Mouse (Mus musculus): Measurements from ENCODE around the gene Mecom. TPM values are rescaled to one million over a fixed set of nuclear protein-coding genes. Genes with fewer than 3 reads are reported as not detected.

Gene Mecom
- polyA plus RNA-seq, 1 experiment from 2014 or later: 57.4 TPM

DNA sequence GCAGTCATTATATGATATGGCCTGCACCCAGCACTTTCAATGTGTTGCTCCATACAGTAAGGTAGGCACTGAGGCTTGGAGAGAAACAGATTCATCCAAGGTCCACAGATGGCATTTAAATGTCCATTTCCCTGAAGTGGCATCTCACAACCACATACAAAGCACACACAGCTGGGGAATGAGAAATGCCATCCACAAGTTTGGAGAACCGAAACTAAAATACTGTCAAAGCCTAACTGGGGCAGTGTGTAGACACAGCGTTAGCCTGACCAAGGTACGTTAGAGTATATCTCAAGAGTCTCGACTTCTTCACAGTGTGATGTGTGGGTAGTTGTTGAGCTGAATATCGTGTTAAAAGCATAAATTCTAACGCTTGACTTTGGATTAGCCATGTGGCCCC, 133.6 kb downstream of the Mecom start:
- no peak overlapping the region for H3K9ac ChIP-seq (ENCODE audit: low read length)
- H3K4me1 ChIP-seq (ENCODE audit: control insufficient read depth, insufficient read depth, low read length): peaks cover 5% of the 10 kb centered on the region; the same call in 1 of the 2 replicates
- H3K27ac ChIP-seq (ENCODE audit: low read length): no peak overlapping the region
- WGBS: 89% methylated on average over 6 of the region's 6 CpGs
- H3K4me2 ChIP-seq (ENCODE audit: low read depth, low read length): no peak overlapping the region
- H3K4me3 ChIP-seq (replicated peaks; ENCODE audit: low read length): no peak overlapping the region
- H3K36me3 ChIP-seq (ENCODE audit: control insufficient read depth, insufficient read depth, low read length): no peaks in the 10 kb centered on the region
- H3K27me3 ChIP-seq (ENCODE audit: control insufficient read depth, insufficient read depth, low read length): no peaks in the 10 kb centered on the region
- H3K9me3 ChIP-seq (replicated peaks; ENCODE audit: control insufficient read depth, low read length): no peaks in the 10 kb centered on the region
- ATAC-seq (ENCODE audit: insufficient read depth, low FRiP score): no peak

- ATAC-seq (ENCODE audit: insufficient read depth, low FRiP score): no peak
- H3K36me3 ChIP-seq (ENCODE audit: control insufficient read depth, insufficient read depth, low read length): no peaks in the 10 kb centered on the region
- H3K27me3 ChIP-seq (ENCODE audit: control insufficient read depth, insufficient read depth, low read length): no peaks in the 10 kb centered on the region
- H3K27ac ChIP-seq (ENCODE audit: low read length): no peak overlapping the region
- H3K4me2 ChIP-seq (ENCODE audit: low read depth, low read length): no peak overlapping the region
- no peak overlapping the region for H3K4me3 ChIP-seq (replicated peaks; ENCODE audit: low read length)
- H3K4me1 ChIP-seq (ENCODE audit: control insufficient read depth, insufficient read depth, low read length): no peaks in the 10 kb centered on the region
- no peak overlapping the region for H3K9ac ChIP-seq (ENCODE audit: low read length)
- WGBS: 53% methylated on average over 4 of the region's 4 CpGs
- H3K9me3 ChIP-seq (replicated peaks; ENCODE audit: control insufficient read depth, low read length): no peaks in the 10 kb centered on the region
Measured at GRCm38 (mm10) chr3:30410778-30411177, 137.0 kb downstream of the Mecom start.

- Histone ChIP-seq H3K27me3 (ENCODE audit: control insufficient read depth, insufficient read depth, low read length) (no peaks in the 10 kb centered on the region), H3K4me1 (ENCODE audit: control insufficient read depth, insufficient read depth, low read length) (no peaks in the 10 kb centered on the region), H3K9ac (ENCODE audit: low read length) (no peak overlapping the region), H3K36me3 (ENCODE audit: control insufficient read depth, insufficient read depth, low read length) (no peaks in the 10 kb centered on the region), H3K27ac (ENCODE audit: low read length) (no peak overlapping the region), H3K4me2 (ENCODE audit: low read depth, low read length) (no peak overlapping the region), H3K4me3 (replicated peaks; ENCODE audit: low read length) (no peak overlapping the region), H3K9me3 (replicated peaks; ENCODE audit: control insufficient read depth, low read length) (no peaks in the 10 kb centered on the region)
- 77% methylated on average over 4 of the region's 4 CpGs for WGBS
- no peak for ATAC-seq (ENCODE audit: insufficient read depth, low FRiP score)
Measured at GRCm38 (mm10) chr3:30404821-30405220, 143.0 kb downstream of the Mecom start.

- Histone ChIP-seq H3K27ac (ENCODE audit: low read length) (no peak overlapping the region), H3K9me3 (replicated peaks; ENCODE audit: control insufficient read depth, low read length) (no peaks in the 10 kb centered on the region), H3K9ac (ENCODE audit: low read length) (no peak overlapping the region), H3K4me1 (ENCODE audit: control insufficient read depth, insufficient read depth, low read length) (no peaks in the 10 kb centered on the region), H3K4me3 (replicated peaks; ENCODE audit: low read length) (no peak overlapping the region), H3K4me2 (ENCODE audit: low read depth, low read length) (no peak overlapping the region), H3K36me3 (ENCODE audit: control insufficient read depth, insufficient read depth, low read length) (no peaks in the 10 kb centered on the region), H3K27me3 (ENCODE audit: control insufficient read depth, insufficient read depth, low read length) (no peaks in the 10 kb centered on the region)
- WGBS: 55% methylated on average over 7 of the region's 7 CpGs
- ATAC-seq (ENCODE audit: insufficient read depth, low FRiP score): no peak
Measured at GRCm38 (mm10) chr3:30398911-30399310, 148.9 kb downstream of the Mecom start.

DNA sequence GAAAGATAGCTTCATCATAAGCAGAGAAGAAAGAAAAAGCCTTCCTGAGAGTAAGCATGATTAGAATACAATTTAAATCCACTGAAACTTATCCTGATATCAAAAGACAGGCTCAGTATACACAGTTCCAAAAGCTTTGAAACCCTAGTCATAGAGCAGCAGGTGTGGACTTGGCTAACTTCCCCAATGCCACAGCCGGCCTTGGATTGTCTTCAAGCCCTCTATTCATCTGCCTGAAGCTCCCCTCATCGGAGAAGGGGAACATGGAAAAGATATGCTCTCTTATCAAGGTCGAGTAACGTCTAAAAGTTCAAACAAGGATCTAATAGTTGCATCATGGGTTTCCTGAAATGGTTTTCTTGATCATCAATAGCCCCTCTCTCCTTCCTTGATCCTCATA, 152.9 kb downstream of the Mecom start:
- Histone ChIP-seq H3K4me1 (ENCODE audit: control insufficient read depth, insufficient read depth, low read length) (peaks cover 13% of the 10 kb centered on the region; the same call in 1 of the 2 replicates), H3K4me2 (ENCODE audit: low read depth, low read length) (no peak overlapping the region), H3K27ac (ENCODE audit: low read length) (no peak overlapping the region), H3K36me3 (ENCODE audit: control insufficient read depth, insufficient read depth, low read length) (no peaks in the 10 kb centered on the region), H3K4me3 (replicated peaks; ENCODE audit: low read length) (no peak overlapping the region), H3K27me3 (ENCODE audit: control insufficient read depth, insufficient read depth, low read length) (no peaks in the 10 kb centered on the region), H3K9ac (ENCODE audit: low read length) (no peak overlapping the region), H3K9me3 (replicated peaks; ENCODE audit: control insufficient read depth, low read length) (no peaks in the 10 kb centered on the region)
- ATAC-seq (ENCODE audit: insufficient read depth, low FRiP score): no peak
- WGBS: 72% methylated on average over 4 of the region's 4 CpGs

- H3K4me2 ChIP-seq (ENCODE audit: low read depth, low read length): no peak overlapping the region
- no peak overlapping the region for H3K27ac ChIP-seq (ENCODE audit: low read length)
- no peak for ATAC-seq (ENCODE audit: insufficient read depth, low FRiP score)
- peaks cover 15% of the 10 kb centered on the region; the same call in 1 of the 2 replicates for H3K4me1 ChIP-seq (ENCODE audit: control insufficient read depth, insufficient read depth, low read length)
- no peaks in the 10 kb centered on the region for H3K36me3 ChIP-seq (ENCODE audit: control insufficient read depth, insufficient read depth, low read length)
- H3K27me3 ChIP-seq (ENCODE audit: control insufficient read depth, insufficient read depth, low read length): no peaks in the 10 kb centered on the region
- no peak overlapping the region for H3K9ac ChIP-seq (ENCODE audit: low read length)
- no peak overlapping the region for H3K4me3 ChIP-seq (replicated peaks; ENCODE audit: low read length)
- 48% methylated on average over 4 of the region's 4 CpGs for WGBS
- H3K9me3 ChIP-seq (replicated peaks; ENCODE audit: control insufficient read depth, low read length): no peaks in the 10 kb centered on the region
Measured at GRCm38 (mm10) chr3:30392662-30393061, 155.1 kb downstream of the Mecom start.

- no peak overlapping the region for H3K27ac ChIP-seq (ENCODE audit: low read length)
- no peaks in the 10 kb centered on the region for H3K9me3 ChIP-seq (replicated peaks; ENCODE audit: control insufficient read depth, low read length)
- ATAC-seq (ENCODE audit: insufficient read depth, low FRiP score): no peak
- no peak overlapping the region for H3K4me2 ChIP-seq (ENCODE audit: low read depth, low read length)
- no peak overlapping the region for H3K4me3 ChIP-seq (replicated peaks; ENCODE audit: low read length)
- no peaks in the 10 kb centered on the region for H3K27me3 ChIP-seq (ENCODE audit: control insufficient read depth, insufficient read depth, low read length)
- H3K9ac ChIP-seq (ENCODE audit: low read length): no peak overlapping the region
- no peaks in the 10 kb centered on the region for H3K36me3 ChIP-seq (ENCODE audit: control insufficient read depth, insufficient read depth, low read length)
- H3K4me1 ChIP-seq (ENCODE audit: control insufficient read depth, insufficient read depth, low read length): peaks cover 15% of the 10 kb centered on the region; the same call in 1 of the 2 replicates
- WGBS: 20% methylated on average over 4 of the region's 4 CpGs
Measured at GRCm38 (mm10) chr3:30392218-30392617, 155.6 kb downstream of the Mecom start.

DNA sequence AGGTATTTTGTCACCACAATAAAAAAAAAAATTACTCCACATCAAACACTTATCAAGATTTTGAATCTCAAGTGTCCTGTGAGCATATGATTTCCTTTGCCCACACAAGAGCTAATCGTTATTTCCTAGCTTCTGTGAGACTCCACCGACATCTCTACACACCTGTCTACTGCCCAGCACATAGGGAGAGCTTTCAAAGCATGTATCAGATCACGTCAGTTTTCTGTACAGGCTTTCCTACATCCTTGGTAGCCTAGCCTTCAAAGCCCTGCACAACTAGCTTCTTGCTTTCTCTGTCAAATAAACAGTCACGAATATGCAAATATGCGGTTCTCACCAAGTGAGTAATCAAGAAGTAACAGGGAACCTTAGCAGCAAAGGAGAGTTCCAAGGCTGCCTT, 157.5 kb downstream of the Mecom start:
- 78% methylated on average over 5 of the region's 5 CpGs for WGBS
- H3K36me3 ChIP-seq (ENCODE audit: control insufficient read depth, insufficient read depth, low read length): no peaks in the 10 kb centered on the region
- no peak overlapping the region for H3K9ac ChIP-seq (ENCODE audit: low read length)
- no peak overlapping the region for H3K4me2 ChIP-seq (ENCODE audit: low read depth, low read length)
- H3K9me3 ChIP-seq (replicated peaks; ENCODE audit: control insufficient read depth, low read length): no peaks in the 10 kb centered on the region
- no peak overlapping the region for H3K4me3 ChIP-seq (replicated peaks; ENCODE audit: low read length)
- peaks cover 15% of the 10 kb centered on the region; the same call in 1 of the 2 replicates for H3K4me1 ChIP-seq (ENCODE audit: control insufficient read depth, insufficient read depth, low read length)
- no peak overlapping the region for H3K27ac ChIP-seq (ENCODE audit: low read length)
- no peak for ATAC-seq (ENCODE audit: insufficient read depth, low FRiP score)
- H3K27me3 ChIP-seq (ENCODE audit: control insufficient read depth, insufficient read depth, low read length): no peaks in the 10 kb centered on the region

DNA sequence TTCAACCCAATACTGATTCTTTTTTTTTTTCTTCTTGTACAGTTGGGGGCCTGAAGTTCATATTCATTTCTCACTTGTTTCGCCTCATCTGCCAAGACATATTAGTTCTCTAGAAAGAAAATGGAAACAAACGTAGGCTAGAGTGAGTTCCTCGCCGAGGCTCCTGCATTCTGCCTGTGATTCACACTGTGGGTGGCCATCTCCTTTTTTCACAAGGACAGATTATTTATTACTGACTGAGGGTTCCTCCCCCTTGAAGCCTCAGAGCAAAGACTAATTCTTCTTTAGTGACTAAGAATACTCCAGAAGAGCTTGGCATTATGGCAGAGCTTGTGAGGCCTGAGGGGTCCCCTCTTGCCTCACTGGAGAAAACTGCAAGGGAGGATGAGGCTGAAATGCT, 167.5 kb downstream of the Mecom start:
- Histone ChIP-seq H3K4me3 (replicated peaks; ENCODE audit: low read length) (no peak overlapping the region), H3K9ac (ENCODE audit: low read length) (no peak overlapping the region), H3K4me1 (ENCODE audit: control insufficient read depth, insufficient read depth, low read length) (0 out of 2 replicates have a peak, but pooled peaks cover 2% of the 10 kb centered on the region), H3K9me3 (replicated peaks; ENCODE audit: control insufficient read depth, low read length) (no peaks in the 10 kb centered on the region), H3K27me3 (ENCODE audit: control insufficient read depth, insufficient read depth, low read length) (no peaks in the 10 kb centered on the region), H3K4me2 (ENCODE audit: low read depth, low read length) (no peak overlapping the region), H3K36me3 (ENCODE audit: control insufficient read depth, insufficient read depth, low read length) (no peaks in the 10 kb centered on the region), H3K27ac (ENCODE audit: low read length) (no peak overlapping the region)
- no peak for ATAC-seq (ENCODE audit: insufficient read depth, low FRiP score)
- WGBS: 40% methylated on average over 4 of the region's 4 CpGs

DNA sequence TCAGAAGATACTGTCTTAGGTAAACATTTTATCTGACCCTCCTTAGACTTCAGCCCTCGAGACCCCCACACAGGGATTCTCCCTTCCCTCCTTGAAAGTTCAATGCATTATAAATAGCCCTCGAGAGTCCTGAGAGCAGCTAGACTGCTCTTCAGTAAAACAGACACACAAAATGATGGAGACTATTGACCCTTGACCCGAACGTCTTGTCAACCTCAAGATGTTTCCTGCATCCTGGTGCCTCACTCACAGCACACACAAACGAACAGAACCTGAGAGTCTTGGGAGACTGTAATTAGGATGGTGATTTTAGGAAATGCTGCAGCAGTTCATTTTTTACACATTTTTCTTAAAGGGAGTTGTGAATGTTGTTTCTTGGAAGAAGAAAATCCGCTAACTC, 168.5 kb downstream of the Mecom start:
- Histone ChIP-seq H3K9ac (ENCODE audit: low read length) (no peak overlapping the region), H3K36me3 (ENCODE audit: control insufficient read depth, insufficient read depth, low read length) (no peaks in the 10 kb centered on the region), H3K4me2 (ENCODE audit: low read depth, low read length) (no peak overlapping the region), H3K27me3 (ENCODE audit: control insufficient read depth, insufficient read depth, low read length) (no peaks in the 10 kb centered on the region), H3K4me1 (ENCODE audit: control insufficient read depth, insufficient read depth, low read length) (0 out of 2 replicates have a peak, but pooled peaks cover 2% of the 10 kb centered on the region), H3K9me3 (replicated peaks; ENCODE audit: control insufficient read depth, low read length) (no peaks in the 10 kb centered on the region), H3K27ac (ENCODE audit: low read length) (no peak overlapping the region), H3K4me3 (replicated peaks; ENCODE audit: low read length) (no peak overlapping the region)
- ATAC-seq (ENCODE audit: insufficient read depth, low FRiP score): no peak
- 61% methylated on average over 6 of the region's 6 CpGs for WGBS

Data from stomach, embryonic 16.5 days (tissue).